Mouse (Mus musculus): ENCODE results near the gene Ugt1a1. TPM values are rescaled to one million over a fixed set of nuclear protein-coding genes. Genes with fewer than 3 reads are reported as not detected.

The Ugt1a1 gene
- polyA plus RNA-seq, 1 experiment from 2014 or later = not detected

- Histone ChIP-seq H3K36me3 (no peaks in the 10 kb centered on the region), H3K27me3 (ENCODE audit: insufficient read depth, poor library complexity, severe bottlenecking) (no peaks in the 10 kb centered on the region), H3K4me3 (no peak overlapping the region), H3K4me1 (replicated peaks) (no peaks in the 10 kb centered on the region), H3K9me3 (peaks cover 98% of the 10 kb centered on the region), H3K27ac (no peak overlapping the region)
- 68% methylated on average over 7 of the region's 7 CpGs for WGBS
- no peak for DNase-seq (ENCODE audit: low spot score)
These were observed 20.2 kb downstream of the Ugt1a1 start for GRCm38 (mm10) chr1:88231803-88232499.

DNA sequence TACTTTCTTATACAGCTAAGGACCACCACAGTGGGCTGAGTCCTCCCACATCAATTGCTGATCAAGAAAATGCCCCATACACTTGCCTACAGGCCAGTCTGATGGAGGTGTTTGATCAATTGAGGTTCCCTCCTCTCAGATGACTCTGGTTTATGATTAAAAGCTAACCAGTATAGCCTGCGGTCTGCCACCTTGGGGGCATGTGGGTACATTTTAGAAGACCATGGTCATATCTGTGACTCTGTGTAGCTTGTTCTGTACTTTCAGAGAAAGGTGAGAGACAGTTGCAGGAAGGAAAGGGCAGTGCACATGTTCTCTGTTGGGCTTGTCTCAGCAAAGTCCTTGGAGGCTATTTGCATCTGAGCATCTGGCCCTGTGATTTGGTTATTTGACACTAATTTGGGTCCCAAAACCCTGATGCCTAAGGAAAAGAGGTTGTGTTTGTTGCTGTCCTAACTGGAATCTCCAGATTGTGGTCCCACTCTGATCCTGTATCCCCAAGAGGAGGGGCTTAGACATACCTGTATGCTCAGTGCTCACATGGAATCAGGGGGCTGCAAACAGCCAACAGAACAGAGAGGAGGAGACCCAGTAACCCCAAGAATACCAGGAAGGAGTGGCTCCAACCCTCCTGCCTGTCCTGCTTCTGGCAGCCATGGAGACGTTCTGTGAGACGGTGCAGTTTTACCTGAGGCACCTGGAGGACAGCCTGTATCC is 21.1 kb downstream of the Ugt1a1 start:
- Histone ChIP-seq H3K27ac (no peak overlapping the region), H3K9me3 (peaks cover 98% of the 10 kb centered on the region), H3K4me3 (no peak overlapping the region), H3K4me1 (replicated peaks) (no peaks in the 10 kb centered on the region), H3K36me3 (no peaks in the 10 kb centered on the region), H3K27me3 (ENCODE audit: insufficient read depth, poor library complexity, severe bottlenecking) (no peaks in the 10 kb centered on the region)
- DNase-seq (ENCODE audit: low spot score) = no peak
- 60% methylated on average over 3 of the region's 3 CpGs for WGBS

- Histone ChIP-seq H3K27ac (no peak overlapping the region), H3K36me3 (no peaks in the 10 kb centered on the region), H3K4me3 (no peak overlapping the region), H3K27me3 (ENCODE audit: insufficient read depth, poor library complexity, severe bottlenecking) (no peaks in the 10 kb centered on the region), H3K9me3 (peaks cover 98% of the 10 kb centered on the region), H3K4me1 (replicated peaks) (no peaks in the 10 kb centered on the region)
- WGBS = 70% methylated on average over 14 of the region's 14 CpGs
- no peak for DNase-seq (ENCODE audit: low spot score)
These were observed 21.9 kb downstream of the Ugt1a1 start for GRCm38 (mm10) chr1:88233421-88234247.

GRCm38 (mm10) chr1:88234248-88234610 is 22.5 kb downstream of the Ugt1a1 start:
- WGBS = 68% methylated on average over 4 of the region's 4 CpGs
- DNase-seq (ENCODE audit: low spot score) = no peak
- no peak overlapping the region for H3K4me3 ChIP-seq
- no peaks in the 10 kb centered on the region for H3K4me1 ChIP-seq (replicated peaks)
- peaks cover 98% of the 10 kb centered on the region for H3K9me3 ChIP-seq
- no peak overlapping the region for H3K27ac ChIP-seq
- no peaks in the 10 kb centered on the region for H3K27me3 ChIP-seq (ENCODE audit: insufficient read depth, poor library complexity, severe bottlenecking)
- no peaks in the 10 kb centered on the region for H3K36me3 ChIP-seq

DNA sequence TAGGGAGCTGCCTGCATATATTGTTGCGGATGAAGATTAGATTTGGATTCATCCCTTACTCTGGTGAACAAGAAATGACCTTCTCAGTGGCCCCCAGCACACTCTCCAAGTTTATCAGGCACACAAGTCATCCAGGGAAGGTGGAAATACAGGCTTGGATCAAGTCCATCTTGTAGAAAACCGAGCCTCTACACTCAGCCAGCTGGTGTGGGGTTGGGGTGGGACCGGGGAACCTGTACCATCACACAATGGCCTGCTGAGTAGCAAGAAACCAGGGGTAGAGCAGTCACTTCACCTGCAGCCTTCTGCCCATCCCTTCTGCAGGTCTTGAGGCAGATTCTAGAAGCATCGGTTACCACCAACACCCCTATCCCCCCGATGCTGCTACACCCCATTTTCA is 22.9 kb downstream of the Ugt1a1 start:
- no peaks in the 10 kb centered on the region for H3K27me3 ChIP-seq (ENCODE audit: insufficient read depth, poor library complexity, severe bottlenecking)
- no peak overlapping the region for H3K4me3 ChIP-seq
- H3K36me3 ChIP-seq = no peaks in the 10 kb centered on the region
- WGBS = 48% methylated on average over 5 of the region's 5 CpGs
- H3K9me3 ChIP-seq = peaks cover 98% of the 10 kb centered on the region
- H3K4me1 ChIP-seq (replicated peaks) = no peaks in the 10 kb centered on the region
- H3K27ac ChIP-seq = no peak overlapping the region
- no peak for DNase-seq (ENCODE audit: low spot score)

- Histone ChIP-seq H3K36me3 (no peaks in the 10 kb centered on the region), H3K27ac (no peak overlapping the region), H3K4me1 (replicated peaks) (no peaks in the 10 kb centered on the region), H3K4me3 (no peak overlapping the region), H3K27me3 (ENCODE audit: insufficient read depth, poor library complexity, severe bottlenecking) (no peaks in the 10 kb centered on the region), H3K9me3 (peaks cover 98% of the 10 kb centered on the region)
- no peak for DNase-seq (ENCODE audit: low spot score)
- WGBS = 65% methylated on average over 11 of the region's 11 CpGs
These were observed 23.5 kb downstream of the Ugt1a1 start for GRCm38 (mm10) chr1:88235046-88235893.

- 67% methylated on average over 4 of the region's 4 CpGs for WGBS
These were observed 24.2 kb downstream of the Ugt1a1 start for GRCm38 (mm10) chr1:88235894-88236415.

GRCm38 (mm10) chr1:88237311-88237710 is 25.6 kb downstream of the Ugt1a1 start:
- Histone ChIP-seq H3K9me3 (peaks cover 98% of the 10 kb centered on the region), H3K4me3 (no peak overlapping the region), H3K36me3 (no peaks in the 10 kb centered on the region), H3K27ac (no peak overlapping the region), H3K27me3 (ENCODE audit: insufficient read depth, poor library complexity, severe bottlenecking) (no peaks in the 10 kb centered on the region), H3K4me1 (replicated peaks) (no peaks in the 10 kb centered on the region)
- WGBS = 79% methylated on average over 5 of the region's 5 CpGs
- no peak for DNase-seq (ENCODE audit: low spot score)

More at GRCm38 (mm10) chr1:88235894-88236415, 24.2 kb downstream of the Ugt1a1 start:
- no peaks in the 10 kb centered on the region for H3K36me3 ChIP-seq
- DNase-seq (ENCODE audit: low spot score) = no peak
- H3K27ac ChIP-seq = no peak overlapping the region
- no peak overlapping the region for H3K4me3 ChIP-seq
- peaks cover 98% of the 10 kb centered on the region for H3K9me3 ChIP-seq
- H3K27me3 ChIP-seq (ENCODE audit: insufficient read depth, poor library complexity, severe bottlenecking) = no peaks in the 10 kb centered on the region
- H3K4me1 ChIP-seq (replicated peaks) = no peaks in the 10 kb centered on the region

- peaks cover 97% of the 10 kb centered on the region for H3K9me3 ChIP-seq
- no peak for DNase-seq (ENCODE audit: low spot score)
- 80% methylated on average over 6 of the region's 6 CpGs for WGBS
- no peak overlapping the region for H3K4me3 ChIP-seq
- H3K27ac ChIP-seq = no peak overlapping the region
- no peaks in the 10 kb centered on the region for H3K4me1 ChIP-seq (replicated peaks)
- H3K27me3 ChIP-seq (ENCODE audit: insufficient read depth, poor library complexity, severe bottlenecking) = no peaks in the 10 kb centered on the region
- H3K36me3 ChIP-seq = no peaks in the 10 kb centered on the region
These were observed 27.0 kb downstream of the Ugt1a1 start for GRCm38 (mm10) chr1:88238771-88239170.

DNA sequence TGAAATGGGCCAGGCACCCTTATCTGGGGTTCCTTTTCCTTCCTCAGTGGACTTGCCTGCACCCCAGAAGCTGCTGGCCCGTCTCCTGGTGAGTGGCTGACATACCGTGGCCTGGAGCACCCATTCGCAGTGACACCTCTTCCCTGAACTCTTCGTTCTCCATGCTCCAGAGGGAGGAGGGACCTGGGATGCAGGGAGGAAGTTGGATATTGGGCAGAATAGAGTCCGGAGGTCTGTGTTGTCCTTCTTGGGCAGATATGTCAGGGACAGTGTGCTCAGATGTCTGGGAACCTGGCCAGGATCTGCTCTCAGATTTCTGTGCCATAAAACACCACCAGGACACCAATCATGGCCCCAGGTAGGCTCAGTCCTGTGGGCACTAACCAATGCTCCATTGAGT is 28.3 kb downstream of the Ugt1a1 start:
- no peak overlapping the region for H3K4me3 ChIP-seq

GRCm38 (mm10) chr1:88240579-88240978 is 28.8 kb downstream of the Ugt1a1 start:
- DNase-seq (ENCODE audit: low spot score) = no peak
- Histone ChIP-seq H3K9me3 (peaks cover 97% of the 10 kb centered on the region), H3K27ac (no peak overlapping the region), H3K4me1 (replicated peaks) (no peaks in the 10 kb centered on the region), H3K36me3 (no peaks in the 10 kb centered on the region), H3K27me3 (ENCODE audit: insufficient read depth, poor library complexity, severe bottlenecking) (no peaks in the 10 kb centered on the region), H3K4me3 (no peak overlapping the region)
- WGBS = 77% methylated on average over 4 of the region's 4 CpGs

More for the DNA sequence above, 28.3 kb downstream of the Ugt1a1 start:
- Histone ChIP-seq H3K27ac (no peak overlapping the region), H3K27me3 (ENCODE audit: insufficient read depth, poor library complexity, severe bottlenecking) (no peaks in the 10 kb centered on the region), H3K4me1 (replicated peaks) (no peaks in the 10 kb centered on the region), H3K36me3 (no peaks in the 10 kb centered on the region), H3K9me3 (peaks cover 97% of the 10 kb centered on the region)
- 75% methylated on average over 5 of the region's 5 CpGs for WGBS
- no peak for DNase-seq (ENCODE audit: low spot score)

DNA sequence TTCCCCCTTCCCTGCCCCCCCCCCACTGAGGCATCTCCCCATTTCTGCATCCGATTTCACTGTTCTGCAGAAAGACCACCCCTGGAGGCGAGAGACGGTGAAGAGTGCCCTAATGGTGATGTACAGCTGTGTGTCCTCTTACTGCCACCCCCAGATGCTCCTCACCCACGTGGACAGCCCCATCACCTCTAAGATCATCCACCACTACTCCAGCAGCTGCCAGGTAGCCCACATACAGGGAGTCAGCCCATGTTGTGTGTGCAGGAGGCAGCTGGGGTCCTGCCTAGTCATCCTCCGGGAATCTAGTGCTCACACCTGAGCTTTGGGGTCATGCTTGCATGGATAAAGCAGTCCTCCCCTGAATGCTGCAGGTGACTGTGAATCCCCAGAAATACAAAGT is 32.1 kb downstream of the Ugt1a1 start:
- Histone ChIP-seq H3K4me1 (replicated peaks) (no peaks in the 10 kb centered on the region), H3K27ac (no peak overlapping the region), H3K27me3 (ENCODE audit: insufficient read depth, poor library complexity, severe bottlenecking) (no peaks in the 10 kb centered on the region), H3K36me3 (no peaks in the 10 kb centered on the region), H3K9me3 (peaks cover 99% of the 10 kb centered on the region), H3K4me3 (no peak overlapping the region)
- DNase-seq (ENCODE audit: low spot score) = no peak
- 64% methylated on average over 5 of the region's 5 CpGs for WGBS

Measured in hindbrain, embryonic 10.5 days (tissue).